Mouse (Mus musculus) MEL (cell line): ENCODE measurements around the gene Rbm14.

ENCODE experiments used
- CHD1 ChIP-seq: IDR thresholded peaks from 2 replicates; pipeline ENCODE4 v1.6.1; 2012; ENCODE audit warnings: low read depth, mild to moderate bottlenecking, inconsistent platforms, low read length, improper control_type of control experiment
- E2F4 ChIP-seq: IDR thresholded peaks from 2 replicates; pipeline ENCODE4 v1.6.1; 2011; ENCODE audit warnings: low read depth, low read length, improper control_type of control experiment, borderline replicate concordance
- EP300 ChIP-seq, 2 experiments: IDR thresholded peaks; 2 replicates each; pipeline ENCODE4 v1.6.1; 2011; ENCODE audit warnings: improper control_type of control experiment in 2 of 2, low read length in 2 of 2, low read depth in 1 of 2, mild to moderate bottlenecking in 1 of 2
- ETS1 ChIP-seq: IDR thresholded peaks from 2 replicates; pipeline ENCODE4 v1.6.1; 2012; ENCODE audit warnings: low read depth, mild to moderate bottlenecking, inconsistent platforms, low read length, improper control_type of control experiment, moderate library complexity
- GATA1 ChIP-seq: IDR thresholded peaks from 2 replicates; pipeline ENCODE4 v1.6.1; 2011; ENCODE audit warnings: low read depth, low read length, improper control_type of control experiment
- JUND ChIP-seq: IDR thresholded peaks from 2 replicates; pipeline ENCODE4 v1.6.1; 2011; ENCODE audit warnings: low read depth, mild to moderate bottlenecking, improper control_type of control experiment, low read length
- NRF1 ChIP-seq: IDR thresholded peaks from 2 replicates; pipeline ENCODE4 v1.6.1; 2014; ENCODE audit warnings: low read depth, mild to moderate bottlenecking, inconsistent platforms, low read length, improper control_type of control experiment, moderate library complexity; ENCODE audit not compliant: poor library complexity, insufficient read depth, severe bottlenecking
- POLR2A ChIP-seq, 2 experiments: IDR thresholded peaks; 2 replicates each; pipeline ENCODE4 v1.6.1; 2011 to 2012; ENCODE audit warnings: low read length in 2 of 2, mild to moderate bottlenecking in 2 of 2, control low read depth in 1 of 2, improper control_type of control experiment in 1 of 2, low read depth in 1 of 2, moderate library complexity in 1 of 2; ENCODE audit not compliant: control insufficient read depth in 1 of 2, insufficient read depth in 1 of 2, poor library complexity in 1 of 2
- SIN3A ChIP-seq: IDR thresholded peaks from 2 replicates; pipeline ENCODE4 v1.6.1; 2012; ENCODE audit warnings: low read length, improper control_type of control experiment, inconsistent platforms
- TBP ChIP-seq: IDR thresholded peaks from 2 replicates; pipeline ENCODE4 v1.8.0; 2011; ENCODE audit warnings: low read depth, low read length, improper control_type of control experiment
- ZKSCAN1 ChIP-seq: IDR thresholded peaks from 2 replicates; pipeline ENCODE4 v1.6.1; 2012; ENCODE audit warnings: low read depth, mild to moderate bottlenecking, inconsistent platforms, low read length, improper control_type of control experiment, moderate library complexity
- ZNF384 ChIP-seq: IDR thresholded peaks from 2 replicates; pipeline ENCODE4 v1.6.1; 2012; ENCODE audit warnings: low read depth, mild to moderate bottlenecking, inconsistent platforms, low read length, improper control_type of control experiment

GRCm38 (mm10) chr19:4772785-4773184 is 38.6 kb downstream of the Rbm14 start:
- TF ChIP-seq CHD1 (no peak), NRF1 (no peak), POLR2A (IDR thresholded peaks at IDR 0.05; ENCODE audit: control insufficient read depth in 1 of 2, insufficient read depth in 1 of 2, low read depth in 1 of 2, low read length in 2 of 2, poor library complexity in 1 of 2) (no peak), GATA1 (no peak), ZNF384 (no peak), ZKSCAN1 (no peak), ETS1 (no peak), SIN3A (no peak), EP300 (IDR thresholded peaks at IDR 0.05; ENCODE audit: low read depth in 1 of 2, low read length in 2 of 2) (no peak), TBP (no peak), E2F4 (no peak), JUND (no peak)
